Comparison of ENCODE assay signal across 13 mouse cellular contexts in genomic region chr1:179326262-179326964, GRCm38 (mm10).
DNase-seq lines count a peak whose midpoint lies in the region; ATAC-seq and TF ChIP-seq lines count a peak whose summit lies in the region.
"Had no signal": no experiment of that assay in that cellular context is flagged by ENCODE, and none has a peak within 500 bp of the region (broad histone marks: within the 10 kb centered on the region; RNA-seq: fewer than 3 reads in every experiment).

No protein-coding gene starts in this region.

- dilution Hi-C loops in CH12.LX (cut with MboI; ENCODE audit: extremely low pct_ligation_motif_present, extremely low pct_unique_long_range_greater_than_20kb, low sequenced_read_pairs), result no loop called here

- H3K27me3 ChIP-seq in CH12.LX (replicated peaks), result no peaks in the 10 kb centered on the region
- H3K27me3 ChIP-seq in hindbrain, postnatal 0 days (ENCODE audit: insufficient read depth, low read length), result no peaks in the 10 kb centered on the region
- H3K27me3 ChIP-seq in midbrain, embryonic 14.5 days (ENCODE audit: control insufficient read depth, insufficient read depth, low read length), result no peaks in the 10 kb centered on the region
- no peaks in the 10 kb centered on the region for H3K27me3 ChIP-seq in stomach, postnatal 0 days (ENCODE audit: control insufficient read depth, insufficient read depth, low read length)

- no peaks in the 10 kb centered on the region for H3K36me3 ChIP-seq in CH12.LX (replicated peaks in 1 of 2; ENCODE audit: control insufficient read depth in 1 of 2, insufficient read depth in 1 of 2, low read length in 1 of 2)
- H3K36me3 ChIP-seq in hindbrain, postnatal 0 days (ENCODE audit: insufficient read depth, low read length), result no peaks in the 10 kb centered on the region
- H3K36me3 ChIP-seq in midbrain, embryonic 14.5 days (ENCODE audit: control insufficient read depth, insufficient read depth, low read length), result no peaks in the 10 kb centered on the region
- no peaks in the 10 kb centered on the region for H3K36me3 ChIP-seq in stomach, postnatal 0 days (ENCODE audit: control insufficient read depth, insufficient read depth, low read length)
- H3K36me3 ChIP-seq: G1E had no signal

- no peak for TF ChIP-seq EP300 in CH12.LX (IDR thresholded peaks at IDR 0.05; ENCODE audit: low read length)
- TF ChIP-seq EP300 in stomach, postnatal 0 days (optimal IDR thresholded peaks at IDR 0.05), result no peak

- ATAC-seq in hindbrain, postnatal 0 days, result peak; percentile 91
- peak; percentile 55; the same call in 1 of the 2 replicates for ATAC-seq in midbrain, embryonic 14.5 days (ENCODE audit: low FRiP score, low TSS enrichment)
- ATAC-seq in stomach, postnatal 0 days (ENCODE audit: low FRiP score, low TSS enrichment), result no peak

- H3K4me3 ChIP-seq in CH12.LX (replicated peaks in 1 of 3; ENCODE audit: low read depth in 2 of 3, low read length in 2 of 3, poor library complexity in 1 of 3), result no peak overlapping the region
- no peak overlapping the region for H3K4me3 ChIP-seq in hindbrain, postnatal 0 days (ENCODE audit: low read length)
- no peak overlapping the region for H3K4me3 ChIP-seq in midbrain, embryonic 14.5 days (replicated peaks; ENCODE audit: low read depth, low read length)
- no peak overlapping the region for H3K4me3 ChIP-seq in stomach, postnatal 0 days (ENCODE audit: low read depth, low read length)

- DNase-seq in CH12.LX (ENCODE audit: extremely low read depth), result peak; percentile 26
- DNase-seq in brain, embryonic 18.5 days (ENCODE audit: low read depth, low spot score), result peak; percentile 56
- peak; percentile 84 for DNase-seq in hindbrain, postnatal 0 days (ENCODE audit: low spot score)
- peak; percentile 84 for DNase-seq in midbrain, embryonic 14.5 days
- DNase-seq in kidney, postnatal 25 days, result no peak
- DNase-seq in stomach, postnatal 0 days (ENCODE audit: low spot score), result no peak
- DNase-seq in kidney, postnatal 4 days, result no peak
- no peak for DNase-seq in urinary bladder, adult 18-20 months (ENCODE audit: low spot score in 2 of 2)
- DNase-seq: cerebellum, adult 11 months; heart, postnatal 4 days; lung, postnatal 14 days; thymus, adult 18-20 months had no signal

- no peak for TF ChIP-seq CTCF in CH12.LX (conservative IDR thresholded peaks at IDR 0.05 in 1 of 2, IDR thresholded peaks at IDR 0.05 in 1 of 2; ENCODE audit: low read depth in 2 of 2, low read length in 2 of 2)
- TF ChIP-seq CTCF in hindbrain, postnatal 0 days (IDR thresholded peaks at IDR 0.05; ENCODE audit: low read depth), result no peak
- TF ChIP-seq CTCF in stomach, postnatal 0 days (IDR thresholded peaks at IDR 0.05; ENCODE audit: low read depth), result no peak

- H3K4me1 ChIP-seq in CH12.LX (ENCODE audit: control insufficient read depth in 1 of 2, insufficient read depth in 2 of 2), result peaks cover 0 to 32% of the 10 kb centered on the region in 2 experiments; a peak in 2 of 4 replicates
- H3K4me1 ChIP-seq in hindbrain, postnatal 0 days (ENCODE audit: insufficient read depth, low read length), result 0 out of 2 replicates have a peak, but pooled peaks cover 6% of the 10 kb centered on the region
- peaks cover 21% of the 10 kb centered on the region for H3K4me1 ChIP-seq in midbrain, embryonic 14.5 days (ENCODE audit: control insufficient read depth, insufficient read depth, low read length)
- H3K4me1 ChIP-seq in stomach, postnatal 0 days (replicated peaks; ENCODE audit: control insufficient read depth, insufficient read depth), result no peaks in the 10 kb centered on the region

- TF ChIP-seq POLR2A in CH12.LX (IDR thresholded peaks at IDR 0.05; ENCODE audit: low read depth, low read length), result no peak

- H3K9ac ChIP-seq in CH12.LX (ENCODE audit: insufficient read depth, low read depth), result no peak overlapping the region
- no peak overlapping the region for H3K9ac ChIP-seq in hindbrain, postnatal 0 days (replicated peaks; ENCODE audit: low read length)
- H3K9ac ChIP-seq in midbrain, embryonic 14.5 days (replicated peaks; ENCODE audit: low read length), result no peak overlapping the region
- H3K9ac ChIP-seq in stomach, postnatal 0 days (ENCODE audit: low read length), result no peak overlapping the region

- H3K27ac ChIP-seq in CH12.LX (ENCODE audit: insufficient read depth, low read depth), result no peak overlapping the region
- H3K27ac ChIP-seq in hindbrain, postnatal 0 days, result peak overlapping the region; percentile 27; the same call in 1 of the 2 replicates
- peak overlapping the region; percentile 74 for H3K27ac ChIP-seq in midbrain, embryonic 14.5 days (replicated peaks; ENCODE audit: low read depth, low read length)
- no peak overlapping the region for H3K27ac ChIP-seq in stomach, postnatal 0 days (replicated peaks)

- H3K4me2 ChIP-seq in CH12.LX (ENCODE audit: insufficient read depth, low read depth, poor library complexity, severe bottlenecking), result no peak overlapping the region
- H3K4me2 ChIP-seq in hindbrain, postnatal 0 days (ENCODE audit: low read depth, low read length), result no peak overlapping the region
- H3K4me2 ChIP-seq in midbrain, embryonic 14.5 days (ENCODE audit: low read length), result no peak overlapping the region
- H3K4me2 ChIP-seq in stomach, postnatal 0 days (replicated peaks; ENCODE audit: low read depth), result no peak overlapping the region

- H3K79me2 ChIP-seq in CH12.LX (replicated peaks; ENCODE audit: control insufficient read depth, extremely low read depth, insufficient read depth, poor library complexity, severe bottlenecking), result no peaks in the 10 kb centered on the region

- in situ Hi-C loops in CH12.LX (cut with MboI; ENCODE audit: low pct_ligation_motif_present, low pct_unique_long_range_greater_than_20kb, low sequenced_read_pairs), result no loop called here

- TF ChIP-seq RAD21 in CH12.LX (IDR thresholded peaks at IDR 0.05; ENCODE audit: low read depth, low read length), result no peak

- 53% methylated on average over 9 of the region's 9 CpGs for WGBS in hindbrain, postnatal 0 days
- WGBS in midbrain, embryonic 14.5 days, result 70% methylated on average over 9 of the region's 9 CpGs
- 92% methylated on average over 9 of the region's 9 CpGs for WGBS in stomach, postnatal 0 days

- H3K9me3 ChIP-seq in CH12.LX (replicated peaks; ENCODE audit: low read length), result peaks cover 2% of the 10 kb centered on the region
- no peaks in the 10 kb centered on the region for H3K9me3 ChIP-seq in hindbrain, postnatal 0 days (ENCODE audit: low read length)
- H3K9me3 ChIP-seq in midbrain, embryonic 14.5 days (ENCODE audit: control insufficient read depth, low read length), result no peaks in the 10 kb centered on the region
- H3K9me3 ChIP-seq in stomach, postnatal 0 days (ENCODE audit: control insufficient read depth, low read length), result no peaks in the 10 kb centered on the region
- H3K9me3 ChIP-seq: G1E had no signal

TF ChIP-seq in CH12.LX, 34 proteins besides CTCF, POLR2A, EP300 and RAD21:
- TF ChIP-seq ZC3H11A (IDR thresholded peaks at IDR 0.05; ENCODE audit: low read depth, low read length), result no peak
- no peak for TF ChIP-seq JUN (IDR thresholded peaks at IDR 0.05; ENCODE audit: insufficient read depth, low read depth, low read length)
- TF ChIP-seq ZNF384 (IDR thresholded peaks at IDR 0.05; ENCODE audit: low read depth, low read length), result no peak
- TF ChIP-seq UBTF (IDR thresholded peaks at IDR 0.05; ENCODE audit: low read depth, low read length), result no peak
TF ChIP-seq in CH12.LX: peak in this region for 0.

Comparison
In these comparisons a context has a peak if more than half of its experiments do, and no peak if none do; other contexts are left out.
1. DNase-seq: peak in CH12.LX (single experiment), brain, embryonic 18.5 days (single experiment), hindbrain, postnatal 0 days (single experiment) and midbrain, embryonic 14.5 days (single experiment); none in kidney, postnatal 25 days (0 of 2), stomach, postnatal 0 days (single experiment), kidney, postnatal 4 days (0 of 2) and urinary bladder, adult 18-20 months (0 of 2).
2. H3K27ac ChIP-seq: peak in hindbrain, postnatal 0 days (single experiment) and midbrain, embryonic 14.5 days (single experiment); none in CH12.LX (single experiment) and stomach, postnatal 0 days (single experiment).